Mouse (Mus musculus): ENCODE results near the gene Fus.
"Not testable (repeated sequence)": the region's sequence is repeated elsewhere in the genome, so short reads cannot be mapped to it uniquely, and the experiment has no call there.

Fus gene

GRCm38 (mm10) chr7:128006193-128006592 is 38.9 kb downstream of the Fus start:
- no peak for DNase-seq

- no peak for DNase-seq
Measured at GRCm38 (mm10) chr7:128009715-128010340, 42.6 kb downstream of the Fus start.

GRCm38 (mm10) chr7:128012136-128012780 is 45.0 kb downstream of the Fus start:
- DNase-seq, result peak in 1 of 2 experiments; percentile 58

GRCm38 (mm10) chr7:128013116-128013515 is 45.9 kb downstream of the Fus start:
- DNase-seq, result no peak

GRCm38 (mm10) chr7:128016134-128016533 is 48.9 kb downstream of the Fus start:
- DNase-seq, result not testable (repeated sequence)

- DNase-seq, result no peak
Measured at GRCm38 (mm10) chr7:128016650-128017049, 49.4 kb downstream of the Fus start.

- no peak for DNase-seq
Measured at GRCm38 (mm10) chr7:128018275-128018674, 51.0 kb downstream of the Fus start.

GRCm38 (mm10) chr7:128019187-128019586 is 51.9 kb downstream of the Fus start:
- no peak for DNase-seq

GRCm38 (mm10) chr7:128022974-128023373 is 55.7 kb downstream of the Fus start:
- DNase-seq, result no peak

GRCm38 (mm10) chr7:128023565-128023964 is 56.3 kb downstream of the Fus start:
- DNase-seq, result no peak

- no peak for DNase-seq
Measured at GRCm38 (mm10) chr7:128024364-128024763, 57.1 kb downstream of the Fus start.

GRCm38 (mm10) chr7:128024932-128025331 is 57.7 kb downstream of the Fus start:
- no peak for DNase-seq

GRCm38 (mm10) chr7:128025381-128025780 is 58.1 kb downstream of the Fus start:
- DNase-seq, result no peak

- no peak for DNase-seq
Measured at GRCm38 (mm10) chr7:128031403-128031976, 64.2 kb downstream of the Fus start.

GRCm38 (mm10) chr7:128032290-128032988 is 65.2 kb downstream of the Fus start:
- DNase-seq, result no peak

- no peak for DNase-seq
Measured at GRCm38 (mm10) chr7:128032989-128033293, 65.7 kb downstream of the Fus start.

- DNase-seq, result no peak
Measured at GRCm38 (mm10) chr7:128033616-128034015, 66.4 kb downstream of the Fus start.

All from thymus, adult 18-20 months (tissue).